Mouse (Mus musculus) MEL (cell line): ENCODE data around the gene Wdr49. TPM values are rescaled to one million over a fixed set of nuclear protein-coding genes. Genes with fewer than 3 reads are reported as not detected.

Experiments
- DNase-seq: peaks from one replicate; pipeline ENCODE4 v3.0.0; 2011; ENCODE audit warnings: low read depth, low spot score
- H3K27ac ChIP-seq: 2 replicates; pipeline ENCODE4 v1.5.1; 2012; ENCODE audit warnings: low read depth, mild to moderate bottlenecking, control low read depth, low read length, moderate library complexity; ENCODE audit not compliant: control insufficient read depth
- H3K27me3 ChIP-seq, 2 experiments: fragments of 150-350 bp in 1 of 2; sonication (generic) in 1 of 2; 2 replicates each; pipeline ENCODE4 v1.6.1; 2012; ENCODE audit warnings: low read length in 2 of 2, mild to moderate bottlenecking in 2 of 2, improper control_type of control experiment in 1 of 2, moderate library complexity in 1 of 2; ENCODE audit not compliant: insufficient read depth in 2 of 2, control insufficient read depth in 1 of 2
- H3K36me3 ChIP-seq, 2 experiments: 2 replicates each; pipeline ENCODE4 v1.6.1; 2012 to 2014; ENCODE audit warnings: low read length in 2 of 2, improper control_type of control experiment in 1 of 2, inconsistent platforms in 1 of 2, mild to moderate bottlenecking in 1 of 2; ENCODE audit not compliant: insufficient read depth in 2 of 2, control insufficient read depth in 1 of 2
- H3K4me1 ChIP-seq, 2 experiments: fragments of 150-350 bp in 1 of 2; sonication (generic) in 1 of 2; 2 replicates each; pipeline ENCODE4 v1.6.1; 2012; ENCODE audit warnings: low read length in 2 of 2, improper control_type of control experiment in 1 of 2, mild to moderate bottlenecking in 1 of 2; ENCODE audit not compliant: insufficient read depth in 2 of 2, control insufficient read depth in 1 of 2
- H3K4me3 ChIP-seq, 2 experiments: fragments of 150-350 bp in 1 of 2; sonication (generic) in 1 of 2; 2 replicates each; pipeline ENCODE4 v1.5.1; 2012; ENCODE audit warnings: low read depth in 2 of 2, low read length in 2 of 2, mild to moderate bottlenecking in 2 of 2, moderate library complexity in 2 of 2, control low read depth in 1 of 2, improper control_type of control experiment in 1 of 2; ENCODE audit not compliant: control insufficient read depth in 1 of 2, insufficient read depth in 1 of 2
- H3K79me2 ChIP-seq: 2 replicates; pipeline ENCODE4 v1.6.1; 2012; ENCODE audit warnings: mild to moderate bottlenecking, low read length, moderate library complexity; ENCODE audit not compliant: control insufficient read depth, poor library complexity, insufficient read depth
- H3K9ac ChIP-seq: 2 replicates; pipeline ENCODE4 v1.6.1; 2012; ENCODE audit warnings: low read depth, mild to moderate bottlenecking, control low read depth, low read length, moderate library complexity; ENCODE audit not compliant: control insufficient read depth, poor library complexity, severe bottlenecking
- H3K9me3 ChIP-seq: fragments of 150-350 bp; sonication (generic); replicated peaks from 2 replicates; pipeline ENCODE4 v1.6.1; 2012; ENCODE audit warnings: mild to moderate bottlenecking, low read length, improper control_type of control experiment, moderate library complexity; ENCODE audit not compliant: insufficient read depth
- CHD1 ChIP-seq: IDR thresholded peaks from 2 replicates; pipeline ENCODE4 v1.6.1; 2012; ENCODE audit warnings: low read depth, mild to moderate bottlenecking, inconsistent platforms, low read length, improper control_type of control experiment
- CHD2 ChIP-seq: IDR thresholded peaks from 2 replicates; pipeline ENCODE4 v1.6.1; 2011; ENCODE audit warnings: low read length, improper control_type of control experiment
- E2F4 ChIP-seq: IDR thresholded peaks from 2 replicates; pipeline ENCODE4 v1.6.1; 2011; ENCODE audit warnings: low read depth, low read length, improper control_type of control experiment, borderline replicate concordance
- ETS1 ChIP-seq: IDR thresholded peaks from 2 replicates; pipeline ENCODE4 v1.6.1; 2012; ENCODE audit warnings: low read depth, mild to moderate bottlenecking, inconsistent platforms, low read length, improper control_type of control experiment, moderate library complexity
- GABPA ChIP-seq: IDR thresholded peaks from 2 replicates; pipeline ENCODE4 v1.6.1; 2012; ENCODE audit warnings: low read depth, mild to moderate bottlenecking, inconsistent platforms, low read length, improper control_type of control experiment, moderate library complexity
- GATA1 ChIP-seq: IDR thresholded peaks from 2 replicates; pipeline ENCODE4 v1.6.1; 2011; ENCODE audit warnings: low read depth, low read length, improper control_type of control experiment
- MEF2A ChIP-seq: IDR thresholded peaks from 2 replicates; pipeline ENCODE4 v1.6.1; 2014; ENCODE audit warnings: low read depth, mild to moderate bottlenecking, inconsistent platforms, low read length, improper control_type of control experiment; ENCODE audit not compliant: poor library complexity, insufficient replicate concordance, severe bottlenecking; ENCODE audit errors: extremely low read depth
- MXI1 ChIP-seq: IDR thresholded peaks from 2 replicates; pipeline ENCODE4 v1.6.1; 2011; ENCODE audit warnings: mild to moderate bottlenecking, low read depth, low read length, improper control_type of control experiment
- MYB ChIP-seq: IDR thresholded peaks from 2 replicates; pipeline ENCODE4 v1.6.1; 2011; ENCODE audit warnings: mild to moderate bottlenecking, low read depth, low read length, improper control_type of control experiment
- NELFE ChIP-seq: IDR thresholded peaks from 2 replicates; pipeline ENCODE4 v1.6.1; 2011; ENCODE audit warnings: low read depth, low read length, improper control_type of control experiment
- POLR2AphosphoS5 ChIP-seq: IDR thresholded peaks from 2 replicates; pipeline ENCODE4 v1.6.1; 2012; ENCODE audit warnings: low read depth, borderline replicate concordance, mild to moderate bottlenecking, inconsistent platforms, low read length, moderate library complexity, mixed read lengths
- RCOR1 ChIP-seq: IDR thresholded peaks from 2 replicates; pipeline ENCODE4 v1.6.1; 2012; ENCODE audit warnings: low read depth, mild to moderate bottlenecking, inconsistent platforms, low read length, improper control_type of control experiment
- SIN3A ChIP-seq: IDR thresholded peaks from 2 replicates; pipeline ENCODE4 v1.6.1; 2012; ENCODE audit warnings: low read length, improper control_type of control experiment, inconsistent platforms
- TAL1 ChIP-seq: IDR thresholded peaks from 2 replicates; pipeline ENCODE4 v1.6.1; 2012; ENCODE audit warnings: mild to moderate bottlenecking, inconsistent platforms, low read length, moderate library complexity, mixed read lengths
- TBP ChIP-seq: IDR thresholded peaks from 2 replicates; pipeline ENCODE4 v1.8.0; 2011; ENCODE audit warnings: low read depth, low read length, improper control_type of control experiment
- TCF12 ChIP-seq: IDR thresholded peaks from 2 replicates; pipeline ENCODE4 v1.6.1; 2014; ENCODE audit warnings: low read depth, mild to moderate bottlenecking, inconsistent platforms, low read length, improper control_type of control experiment, moderate library complexity
- ZKSCAN1 ChIP-seq: IDR thresholded peaks from 2 replicates; pipeline ENCODE4 v1.6.1; 2012; ENCODE audit warnings: low read depth, mild to moderate bottlenecking, inconsistent platforms, low read length, improper control_type of control experiment, moderate library complexity
- polyA plus RNA-seq, 2 experiments: library from polyadenylated mRNA; stranded (reverse) in 1 of 2; unstranded in 1 of 2; fragments of >175 nt in 1 of 2; fragments of >200 nt in 1 of 2; gene quantifications; 2 replicates each; pipeline versions ENCODE4 v1.2.1 to v1.2.4; 2012; ENCODE audit warnings: low replicate concordance in 2 of 2, low read depth in 1 of 2; ENCODE audit not compliant: insufficient read length in 2 of 2, insufficient read depth in 1 of 2, missing spikeins in 1 of 2
- total RNA-seq: library from RNA; depleted of rRNA; stranded (reverse); fragments of 300-350 nt; gene quantifications from 2 replicates; pipeline ENCODE4 v1.2.3, GENCODE M21; 2012

Gene Wdr49
- total and polyA plus RNA-seq, 3 experiments, result not detected

GRCm38 (mm10) chr3:75277455-75277854, 204.5 kb downstream of the Wdr49 start:
- H3K27ac ChIP-seq, result no peak overlapping the region
- H3K27me3 ChIP-seq, result no peaks in the 10 kb centered on the region
- DNase-seq, result no peak
- no peaks in the 10 kb centered on the region for H3K9me3 ChIP-seq
- no peaks in the 10 kb centered on the region for H3K36me3 ChIP-seq
- no peak overlapping the region for H3K9ac ChIP-seq
- H3K4me3 ChIP-seq, result no peak overlapping the region
- H3K79me2 ChIP-seq, result no peaks in the 10 kb centered on the region
- TF ChIP-seq POLR2AphosphoS5, result no peak
- no peak for TF ChIP-seq SIN3A
- no peak for TF ChIP-seq TAL1
- no peak for TF ChIP-seq CHD1
- no peak for TF ChIP-seq TCF12
- no peak for TF ChIP-seq GABPA
- TF ChIP-seq CHD2, result no peak
- TF ChIP-seq, all 39 proteins: peak for 0
- H3K4me1 ChIP-seq, result no peaks in the 10 kb centered on the region

- no peak overlapping the region for H3K9ac ChIP-seq
- H3K4me1 ChIP-seq, result no peaks in the 10 kb centered on the region
- H3K9me3 ChIP-seq, result no peaks in the 10 kb centered on the region
- no peaks in the 10 kb centered on the region for H3K79me2 ChIP-seq
- no peaks in the 10 kb centered on the region for H3K27me3 ChIP-seq
- H3K36me3 ChIP-seq, result no peaks in the 10 kb centered on the region
- no peak for DNase-seq
- TF ChIP-seq MYB (no peak), TAL1 (no peak)
- H3K27ac ChIP-seq, result no peak overlapping the region
- no peak overlapping the region for H3K4me3 ChIP-seq
These were observed 205.4 kb downstream of the Wdr49 start for GRCm38 (mm10) chr3:75276522-75276921.

GRCm38 (mm10) chr3:75275127-75275526, 206.8 kb downstream of the Wdr49 start:
- DNase-seq, result no peak
- Histone ChIP-seq H3K9ac (no peak overlapping the region), H3K27me3 (no peaks in the 10 kb centered on the region), H3K9me3 (no peaks in the 10 kb centered on the region), H3K36me3 (no peaks in the 10 kb centered on the region), H3K27ac (no peak overlapping the region), H3K4me1 (no peaks in the 10 kb centered on the region), H3K79me2 (no peaks in the 10 kb centered on the region), H3K4me3 (no peak overlapping the region)
- TF ChIP-seq MEF2A (no peak), ETS1 (no peak), SIN3A (no peak), E2F4 (no peak), MXI1 (no peak), GATA1 (no peak), RCOR1 (no peak), NELFE (no peak), TBP (no peak), ZKSCAN1 (no peak)
